Mouse (Mus musculus) mouse trophoblast stem cell (cell line): ENCODE data around the gene Gm49384.

Source experiments
- in situ Hi-C, 2 experiments: fragments of 300-500 bp; cut with MseI, MboI; formaldehyde crosslinking; loops; 2 replicates in 1 of 2; 3 replicates in 1 of 2; pipeline ENCODE4 v1.15.1; 2025

Gm49384 gene

GRCm38 (mm10) chr12:69204052-69204833 lies at the start of gene Gm49384:
TSS of gene Gm49384 (minus strand) at chr12:69204267.
- in situ Hi-C loops = no loop called here

GRCm38 (mm10) chr12:69253806-69254205 lies 49.7 kb upstream of the Gm49384 start:
- in situ Hi-C loops = no loop called here

GRCm38 (mm10) chr12:69250756-69251155 lies 46.7 kb upstream of the Gm49384 start:
- in situ Hi-C loops = no loop called here

- in situ Hi-C loops = no loop called here
Measured at GRCm38 (mm10) chr12:69249766-69250165, 45.7 kb upstream of the Gm49384 start.

GRCm38 (mm10) chr12:69241771-69242431 lies 37.8 kb upstream of the Gm49384 start:
- in situ Hi-C loops = no loop called here

- in situ Hi-C loops = no loop called here
Measured at GRCm38 (mm10) chr12:69241405-69241770, 37.3 kb upstream of the Gm49384 start.

GRCm38 (mm10) chr12:69240876-69241275 lies 36.8 kb upstream of the Gm49384 start, which contains the start of gene Klhdc1:
TSS of gene Klhdc1 (plus strand) at chr12:69241176.
- in situ Hi-C loops = no loop called here

GRCm38 (mm10) chr12:69238284-69238683 lies 34.2 kb upstream of the Gm49384 start:
- in situ Hi-C loops = no loop called here

- in situ Hi-C loops = no loop called here
Measured at GRCm38 (mm10) chr12:69235782-69236181, 31.7 kb upstream of the Gm49384 start.

GRCm38 (mm10) chr12:69229251-69229650 lies 25.2 kb upstream of the Gm49384 start:
- in situ Hi-C loops = no loop called here

- in situ Hi-C loops = no loop called here
Measured at GRCm38 (mm10) chr12:69227776-69228466, 23.9 kb upstream of the Gm49384 start, which contains the start of gene Pole2. TSS of gene Pole2 (minus strand) at chr12:69228195.

GRCm38 (mm10) chr12:69220613-69221277 lies 16.7 kb upstream of the Gm49384 start:
- in situ Hi-C loops = no loop called here

GRCm38 (mm10) chr12:69216587-69216986 lies 12.5 kb upstream of the Gm49384 start:
- in situ Hi-C loops = no loop called here

- in situ Hi-C loops = no loop called here
Measured at GRCm38 (mm10) chr12:69215000-69215785, 11.1 kb upstream of the Gm49384 start.

- in situ Hi-C loops = no loop called here
Measured at GRCm38 (mm10) chr12:69214393-69214792, 10.3 kb upstream of the Gm49384 start.

- in situ Hi-C loops = no loop called here
Measured at GRCm38 (mm10) chr12:69213186-69213777, 9.2 kb upstream of the Gm49384 start.

- in situ Hi-C loops = no loop called here
Measured at GRCm38 (mm10) chr12:69211057-69211456, 7.0 kb upstream of the Gm49384 start.

- in situ Hi-C loops = no loop called here
Measured at GRCm38 (mm10) chr12:69210056-69210979, 6.3 kb upstream of the Gm49384 start.

- in situ Hi-C loops = no loop called here
Measured at GRCm38 (mm10) chr12:69208520-69208919, 4.5 kb upstream of the Gm49384 start.

GRCm38 (mm10) chr12:69207926-69208325 lies 3.9 kb upstream of the Gm49384 start:
- in situ Hi-C loops = no loop called here
